Mouse (Mus musculus) B cell, adult 62 days (primary cell): ENCODE results near the gene Trim72. TPM values are rescaled to one million over a fixed set of nuclear protein-coding genes. Genes with fewer than 3 reads are reported as not detected.

Source experiments
- total RNA-seq: library from RNA; stranded (reverse); gene quantifications from 4 replicates; pipeline ENCODE4 v1.2.4, GENCODE M21; 2023

Gene Trim72
- 0.26 to 1.7 TPM (median 1.0 TPM) in 4 replicates for total RNA-seq

GRCm38 (mm10) chr7:128003688-128004087 is at the start of gene Trim72:
TSS of gene Trim72 (plus strand) at chr7:128003949.

GRCm38 (mm10) chr7:127967004-127967921 is 36.5 kb upstream of the Trim72 start, which contains the start of gene Fus:
TSS of gene Fus (plus strand) at chr7:127967457.

GRCm38 (mm10) chr7:127993341-127993977 is 10.3 kb upstream of the Trim72 start, which contains the start of gene Pycard:
TSS of gene Pycard (minus strand) at chr7:127993867.

Other genes starting within 250 kb of the Trim72 start
- gene Orai3, start 234.1 kb upstream of the Trim72 start, total RNA-seq: 28.6 to 34.8 TPM (median 29.6 TPM) in 4 replicates
- 73.7 to 86.9 TPM (median 79.4 TPM) in 4 replicates for gene Setd1a, start 227.3 kb upstream of the Trim72 start, total RNA-seq
- gene Gm49388, start 218.3 kb upstream of the Trim72 start, total RNA-seq: 1.5 to 2.4 TPM in 2 of 4 replicates, not detected in the others
- gene Hsd3b7, start 203.3 kb upstream of the Trim72 start, total RNA-seq: 1.7 to 3.7 TPM (median 3.2 TPM) in 4 replicates
- gene Stx4a, start 179.7 kb upstream of the Trim72 start, total RNA-seq: 121 to 153 TPM (median 133 TPM) in 4 replicates
- not detected in 4 replicates for gene Stx1b, start 179.4 kb upstream of the Trim72 start, total RNA-seq
- 91.0 to 95.6 TPM (median 92.9 TPM) in 4 replicates for gene Zfp646, start 127.7 kb upstream of the Trim72 start, total RNA-seq
- gene Zfp668, start 127.1 kb upstream of the Trim72 start, total RNA-seq: 13.9 to 14.9 TPM (median 14.4 TPM) in 4 replicates
- gene Prss53, start 113.0 kb upstream of the Trim72 start, total RNA-seq: 0.35 to 0.45 TPM (median 0.40 TPM) in 4 replicates
- gene Gm21974, start 108.5 kb upstream of the Trim72 start, total RNA-seq: not detected in 4 replicates
- 15.5 to 22.2 TPM (median 17.5 TPM) in 4 replicates for gene Vkorc1, start 108.3 kb upstream of the Trim72 start, total RNA-seq
- gene Bckdk, start 99.9 kb upstream of the Trim72 start, total RNA-seq: 30.2 to 34.8 TPM (median 32.9 TPM) in 4 replicates
- 43.2 to 49.2 TPM (median 46.0 TPM) in 4 replicates for gene Kat8, start 91.4 kb upstream of the Trim72 start, total RNA-seq
- not detected in 4 replicates for gene Prss8, start 73.8 kb upstream of the Trim72 start, total RNA-seq
- gene Prss36, start 57.2 kb upstream of the Trim72 start, total RNA-seq: 2.5 to 3.3 TPM (median 2.8 TPM) in 4 replicates
- gene Fus, start 36.5 kb upstream of the Trim72 start, total RNA-seq: 793 to 895 TPM (median 867 TPM) in 4 replicates
- gene Pycard, start 10.1 kb upstream of the Trim72 start, total RNA-seq: 24.0 to 28.8 TPM (median 26.2 TPM) in 4 replicates
- gene Itgam, start 58.7 kb downstream of the Trim72 start, total RNA-seq: 1.4 to 2.7 TPM (median 2.1 TPM) in 4 replicates
- gene Gm49368, start 58.7 kb downstream of the Trim72 start, total RNA-seq: not detected in 4 replicates
- 0.98 to 3.9 TPM (median 1.8 TPM) in 4 replicates for gene Itgax, start 125.6 kb downstream of the Trim72 start, total RNA-seq
- 3.6 to 4.4 TPM (median 4.1 TPM) in 4 replicates for gene Itgad, start 150.4 kb downstream of the Trim72 start, total RNA-seq
- not detected in 4 replicates for gene Cox6a2, start 202.4 kb downstream of the Trim72 start, total RNA-seq
- gene Armc5, start 233.4 kb downstream of the Trim72 start, total RNA-seq: 26.3 to 31.1 TPM (median 28.7 TPM) in 4 replicates
- gene 9130023H24Rik, start 234.1 kb downstream of the Trim72 start, total RNA-seq: 4.6 to 6.0 TPM (median 5.6 TPM) in 4 replicates
- 1.9 to 3.7 TPM (median 2.5 TPM) in 4 replicates for gene Tgfb1i1, start 242.9 kb downstream of the Trim72 start, total RNA-seq